Mouse (Mus musculus) spleen, adult 18-20 months (tissue): Measurements from ENCODE around the gene Cxcl17.

Experiments used
- DNase-seq, 2 experiments: peaks; one replicate each; pipeline ENCODE4 v3.0.0; 2022; ENCODE audit warnings: mixed read lengths in 2 of 2

Gene Cxcl17

DNA sequence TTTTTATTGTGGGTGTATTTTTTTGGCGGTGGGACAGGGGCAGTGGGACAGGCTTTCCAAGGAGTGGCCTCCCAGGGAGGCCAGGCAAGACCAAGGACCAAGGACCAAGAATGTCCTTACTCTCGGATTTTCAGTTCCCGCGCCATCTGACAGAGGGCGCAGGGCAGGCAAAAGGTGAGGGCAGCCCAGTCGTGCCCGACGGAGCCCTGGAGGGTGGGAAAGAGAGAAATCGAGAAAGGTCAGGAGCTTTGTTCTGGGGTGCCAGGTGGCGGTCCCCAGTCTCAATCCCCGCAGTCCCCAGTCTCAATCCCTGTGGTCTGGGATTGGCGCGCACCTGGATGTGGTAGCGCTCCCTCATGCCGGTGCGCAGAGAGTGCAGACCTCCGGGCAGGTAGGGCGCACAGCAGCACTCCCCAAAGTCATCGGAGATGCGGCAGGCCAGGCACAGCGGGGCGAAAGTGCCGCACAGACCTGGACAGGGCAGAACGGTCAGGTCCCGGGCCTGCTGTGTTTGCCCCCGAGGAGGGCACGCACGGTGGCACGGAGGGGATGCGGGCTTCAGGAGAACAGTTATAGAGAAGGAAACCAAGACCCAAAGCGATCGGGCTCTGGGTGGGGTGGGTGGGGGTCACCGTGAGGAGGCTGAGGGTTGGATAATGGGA, 44.9 kb downstream of the Cxcl17 start:
- no peak for DNase-seq

DNA sequence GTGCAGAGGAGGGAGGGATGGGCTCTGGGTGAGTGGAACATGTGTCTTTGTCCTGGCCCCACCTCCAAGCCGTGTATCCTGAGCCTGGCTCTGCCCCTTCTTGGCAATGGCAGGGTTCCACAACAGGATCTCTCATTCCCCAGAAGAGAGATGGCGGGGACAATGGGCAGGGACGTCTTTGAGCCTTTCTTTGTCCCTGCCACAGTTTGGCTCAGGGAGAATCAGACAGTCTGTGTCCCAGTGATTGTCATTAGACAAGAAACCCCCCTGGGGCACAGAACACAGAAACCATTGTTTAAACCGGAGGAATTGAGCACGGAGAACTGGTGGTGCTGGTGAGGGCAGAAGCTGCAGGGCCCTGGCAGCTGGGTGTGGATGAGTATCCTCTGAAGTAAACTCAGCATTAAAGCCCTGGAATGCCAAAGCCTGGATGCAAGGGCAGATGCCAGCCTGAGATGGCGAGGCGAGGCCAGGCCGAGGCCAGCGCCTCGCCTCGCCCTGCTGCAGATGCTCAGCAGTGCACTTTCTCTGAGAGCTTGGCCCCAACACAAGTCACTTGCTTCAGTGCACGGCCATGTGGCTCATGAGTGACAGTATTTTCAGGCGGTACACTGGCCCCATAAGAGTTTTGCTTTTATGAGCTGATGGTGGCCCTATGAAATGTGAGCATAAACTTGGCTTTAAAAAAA, 46.6 kb downstream of the Cxcl17 start:
- no peak for DNase-seq

DNA sequence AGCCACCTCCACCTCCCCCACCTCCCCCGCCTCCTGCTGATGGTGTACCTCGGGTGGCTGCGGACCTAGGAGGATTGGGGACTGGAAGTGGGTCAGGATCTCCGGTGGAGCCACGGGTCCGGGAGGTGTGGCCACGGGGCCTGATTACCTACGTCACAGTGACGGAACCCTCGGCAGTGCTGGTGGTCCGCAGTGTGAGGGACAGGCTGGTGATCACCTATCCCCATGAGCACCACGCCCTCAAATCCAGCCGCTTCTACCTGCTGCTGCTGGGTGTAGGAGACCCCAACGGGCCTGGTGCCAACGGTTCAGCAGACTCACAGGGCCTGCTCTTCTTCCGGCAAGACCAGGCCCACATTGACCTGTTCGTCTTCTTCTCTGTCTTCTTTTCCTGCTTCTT, 49.1 kb downstream of the Cxcl17 start:
- no peak for DNase-seq

DNA sequence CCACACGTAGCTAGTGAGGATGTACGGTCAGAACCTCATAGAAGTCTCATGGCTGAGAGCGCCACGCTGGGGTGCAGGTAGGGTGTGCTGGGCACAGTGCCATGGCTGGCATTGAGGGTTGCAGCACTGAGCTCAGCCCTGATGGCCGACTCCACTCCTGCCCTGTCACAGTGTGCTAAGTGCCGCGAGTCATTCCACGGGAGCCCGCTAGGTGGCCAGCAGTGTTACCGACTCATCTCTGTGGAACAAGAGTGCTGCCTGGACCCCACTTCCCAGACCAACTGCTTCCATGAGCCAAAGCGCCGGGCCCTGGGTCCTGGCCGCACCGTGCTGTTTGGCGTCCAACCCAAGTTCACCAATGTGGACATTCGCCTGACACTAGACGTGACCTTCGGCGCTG, 49.5 kb downstream of the Cxcl17 start:
- DNase-seq = no peak

DNA sequence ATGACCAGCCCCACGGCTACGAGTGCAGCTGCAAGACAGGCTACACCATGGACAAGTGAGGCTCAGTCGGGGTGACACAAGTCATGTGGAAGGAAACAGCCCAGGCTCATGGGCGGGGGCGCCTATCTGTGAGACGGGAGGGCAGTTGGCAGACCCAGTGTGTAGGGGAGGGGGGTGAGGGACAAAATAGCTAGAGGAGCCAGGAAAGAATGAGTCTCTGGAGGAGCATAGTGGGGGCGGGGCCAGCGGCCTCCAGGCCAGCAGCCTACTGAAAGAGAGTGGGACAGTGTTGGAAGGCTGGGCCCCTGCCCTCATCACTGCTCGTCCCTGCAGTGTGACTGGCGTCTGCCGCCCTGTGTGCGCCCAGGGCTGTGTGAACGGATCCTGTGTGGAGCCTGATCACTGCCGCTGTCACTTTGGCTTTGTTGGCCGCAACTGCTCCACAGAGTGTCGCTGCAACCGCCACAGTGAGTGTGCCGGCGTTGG, 53.9 kb downstream of the Cxcl17 start:
- no peak for DNase-seq
